Mouse (Mus musculus): Measurements from ENCODE around the gene Echs1.

GRCm38 (mm10) chr7:140116329-140117054 lies at the start of gene Echs1:
- TF ChIP-seq CTCF (IDR thresholded peaks at IDR 0.05; ENCODE audit: borderline replicate concordance, control insufficient read depth, extremely low read depth, insufficient read depth, low read length, poor library complexity), result no peak
- TF ChIP-seq POLR2A (IDR thresholded peaks at IDR 0.05; ENCODE audit: control insufficient read depth, extremely low read depth, insufficient read depth, low read length, poor library complexity), result peak; percentile 69
